Mouse (Mus musculus): ENCODE results near the gene Prss48. TPM values are rescaled to one million over a fixed set of nuclear protein-coding genes. Genes with fewer than 3 reads are reported as not detected.

Gene Prss48
- polyA plus RNA-seq, 1 experiment from 2014 or later: not detected

Other genes with a start within 250 kb of the Prss48 start
- gene Fam160a1, start 185.2 kb downstream of the Prss48 start, polyA plus RNA-seq (2015; fragmentation: Nextera tagmentation; extraction: Ambion mirVana): 7.5 and 8.9 TPM in 2 replicates
- gene Glt28d2, start 115.0 kb downstream of the Prss48 start, polyA plus RNA-seq (2015; fragmentation: Nextera tagmentation; extraction: Ambion mirVana): 3.8 and 4.8 TPM in 2 replicates
- 11.4 and 13.0 TPM in 2 replicates for gene Gm37240, start 115.0 kb downstream of the Prss48 start, polyA plus RNA-seq (2015; fragmentation: Nextera tagmentation; extraction: Ambion mirVana)
- gene Sh3d19, start 31.4 kb downstream of the Prss48 start, polyA plus RNA-seq (2015; fragmentation: Nextera tagmentation; extraction: Ambion mirVana): 33.3 TPM in 2 replicates
- gene Rps3a1, start 140.2 kb upstream of the Prss48 start, polyA plus RNA-seq (2015; fragmentation: Nextera tagmentation; extraction: Ambion mirVana): 1,099 and 1,216 TPM in 2 replicates
- 3.5 and 3.8 TPM in 2 replicates for gene Lrba, start 222.2 kb upstream of the Prss48 start, polyA plus RNA-seq (2015; fragmentation: Nextera tagmentation; extraction: Ambion mirVana)